9 mouse cellular contexts compared by ENCODE assay signal in genomic region chr13:48998591-48998990, GRCm38 (mm10). TPM values are rescaled to one million over a fixed set of nuclear protein-coding genes. Genes with fewer than 3 reads are reported as not detected.
DNase-seq lines count a peak whose midpoint lies in the region; ATAC-seq and TF ChIP-seq lines count a peak whose summit lies in the region.
"Had no signal": no experiment of that assay in that cellular context is flagged by ENCODE, and none has a peak within 500 bp of the region (broad histone marks: within the 10 kb centered on the region; RNA-seq: fewer than 3 reads in every experiment).

No protein-coding gene starts in this region.

- no peaks in the 10 kb centered on the region for H3K4me1 ChIP-seq in ES-E14 (ENCODE audit: control insufficient read depth in 2 of 2, insufficient read depth in 2 of 2, low read length in 2 of 2, poor library complexity in 1 of 2)
- peaks cover 3% of the 10 kb centered on the region; the same call in 1 of the 2 replicates for H3K4me1 ChIP-seq in forebrain, embryonic 16.5 days (replicated peaks; ENCODE audit: control insufficient read depth, insufficient read depth, low read length)
- H3K4me1 ChIP-seq in limb, embryonic 10.5 days = peaks cover 11% of the 10 kb centered on the region

- ATAC-seq in cerebellum, adult (ENCODE audit: insufficient number of reproducible peaks, low FRiP score, low TSS enrichment) = peak; percentile 33; the same call in 1 of the 2 replicates
- peak; percentile 36; the same call in 1 of the 2 replicates for ATAC-seq in forebrain, embryonic 16.5 days
- ATAC-seq in neutrophil, adult 5-6 weeks (ENCODE audit: extremely low read depth, insufficient number of reproducible peaks, low FRiP score, poor library complexity, severe bottlenecking) = peak; percentile 41; the same call in 1 of the 2 replicates

- no peaks in the 10 kb centered on the region for H3K36me3 ChIP-seq in ES-E14 (ENCODE audit: control insufficient read depth, insufficient read depth, low read length, poor library complexity, severe bottlenecking)
- no peaks in the 10 kb centered on the region for H3K36me3 ChIP-seq in forebrain, embryonic 16.5 days (ENCODE audit: control insufficient read depth, insufficient read depth)
- H3K36me3 ChIP-seq in limb, embryonic 10.5 days = no peaks in the 10 kb centered on the region

- H3K9me3 ChIP-seq in ES-E14 (ENCODE audit: control insufficient read depth, insufficient read depth, low read depth, low read length) = no peaks in the 10 kb centered on the region
- H3K9me3 ChIP-seq in forebrain, embryonic 16.5 days (ENCODE audit: control insufficient read depth, low read length) = no peaks in the 10 kb centered on the region
- H3K9me3 ChIP-seq in limb, embryonic 10.5 days (replicated peaks) = no peaks in the 10 kb centered on the region

- in situ Hi-C loops in ES-E14 (cut with MboI; ENCODE audit: low sequenced_read_pairs in 2 of 2, unreplicated experiment in 2 of 2) = no loop called here

- WGBS in forebrain, embryonic 16.5 days = 8% methylated on average over 6 of the region's 6 CpGs
- WGBS in limb, embryonic 10.5 days = 15% methylated on average over 6 of the region's 6 CpGs

- H3K4me2 ChIP-seq in forebrain, embryonic 16.5 days (ENCODE audit: low read length) = no peak overlapping the region

- DNase-seq in 3134 (ENCODE audit: extremely low read depth, insufficient read length, low spot score) = peak; percentile 28
- peak; percentile 82 for DNase-seq in ES-E14 (ENCODE audit: low read depth, low spot score)
- DNase-seq in kidney, adult 8-10 months = peak; percentile 63 to 73
- DNase-seq in limb, embryonic 10.5 days (ENCODE audit: low spot score) = peak; percentile 61
- peak; percentile 77 for DNase-seq in thymus, postnatal 14 days

- H3K4me3 ChIP-seq in ES-E14 (ENCODE audit: insufficient read depth in 1 of 2, low read depth in 1 of 2, low read length in 2 of 2, poor library complexity in 1 of 2, severe bottlenecking in 1 of 2) = no peak overlapping the region
- no peak overlapping the region for H3K4me3 ChIP-seq in forebrain, embryonic 16.5 days (replicated peaks; ENCODE audit: low read length)
- no peak overlapping the region for H3K4me3 ChIP-seq in limb, embryonic 10.5 days
- H3K4me3 ChIP-seq: myocyte had no signal

- no peak overlapping the region for H3K9ac ChIP-seq in ES-E14 (ENCODE audit: insufficient read depth, low read depth, low read length, poor library complexity, severe bottlenecking)
- no peak overlapping the region for H3K9ac ChIP-seq in forebrain, embryonic 16.5 days (replicated peaks; ENCODE audit: low read depth, low read length)

- H3K27ac ChIP-seq in ES-E14 (ENCODE audit: insufficient read depth, low read depth, low read length, poor library complexity, severe bottlenecking) = no peak overlapping the region
- no peak overlapping the region for H3K27ac ChIP-seq in forebrain, embryonic 16.5 days (ENCODE audit: low read length)
- no peak overlapping the region for H3K27ac ChIP-seq in limb, embryonic 10.5 days

- H3K27me3 ChIP-seq in forebrain, embryonic 16.5 days (replicated peaks; ENCODE audit: control insufficient read depth, insufficient read depth, low read length) = no peaks in the 10 kb centered on the region
- H3K27me3 ChIP-seq in limb, embryonic 10.5 days (ENCODE audit: low read depth, poor library complexity, severe bottlenecking) = no peaks in the 10 kb centered on the region

TF ChIP-seq in ES-E14, 5 proteins besides CTCF, POLR2A, EP300 and RAD21:
- TF ChIP-seq ZC3H11A (IDR thresholded peaks at IDR 0.05; ENCODE audit: borderline replicate concordance, low read depth, low read length) = peak; percentile 69
- no peak for TF ChIP-seq HCFC1 (IDR thresholded peaks at IDR 0.05; ENCODE audit: borderline replicate concordance, insufficient read depth, low read length)

RNA-seq across cellular contexts. Expression of gene Fam120a, which starts 30.8 kb away (rescaled TPM):
- 111 and 135 TPM in 2 replicates for total RNA-seq in ES-E14 (2012; rRNA removed)
- polyA plus RNA-seq in forebrain, embryonic 16.5 days (2015; fragmentation: Nextera tagmentation; extraction: Ambion mirVana) = 13.7 and 14.8 TPM in 2 replicates
- polyA plus RNA-seq in limb, embryonic 10.5 days (2016; fragmentation: Nextera tagmentation; extraction: Ambion mirVana) = 15.3 and 16.7 TPM in 2 replicates
- total RNA-seq in neutrophil, adult 5-6 weeks (2017) = 68.6 and 72.2 TPM in 2 replicates

Comparison
In these comparisons a context has a peak if more than half of its experiments do, and no peak if none do; other contexts are left out.
1. DNase-seq: peak in every context shown above with its lines; median percentile 82 in ES-E14; 77 in thymus, postnatal 14 days; 68 in kidney, adult 8-10 months; 61 in limb, embryonic 10.5 days; 28 in 3134.